Comparison of ENCODE assay signal across 11 mouse cellular contexts in genomic region chr4:100597049-100597448, GRCm38 (mm10).
DNase-seq lines count a peak whose midpoint lies in the region; ATAC-seq and TF ChIP-seq lines count a peak whose summit lies in the region.
"Had no signal": no experiment of that assay in that cellular context is flagged by ENCODE, and none has a peak within 500 bp of the region (broad histone marks: within the 10 kb centered on the region; RNA-seq: fewer than 3 reads in every experiment).

No protein-coding gene starts in this region.

- peak; percentile 68; the same call in 1 of the 2 replicates for ATAC-seq in forebrain, embryonic 14.5 days
- ATAC-seq in midbrain, embryonic 16.5 days = peak; percentile 63; the same call in 1 of the 2 replicates
- ATAC-seq in midbrain, embryonic 11.5 days (ENCODE audit: low FRiP score) = no peak
- peak; percentile 88 for ATAC-seq in frontal cortex, adult (ENCODE audit: low TSS enrichment)

- H3K9me3 ChIP-seq in forebrain, embryonic 14.5 days (replicated peaks; ENCODE audit: control insufficient read depth, low read length) = no peaks in the 10 kb centered on the region
- no peaks in the 10 kb centered on the region for H3K9me3 ChIP-seq in forebrain, embryonic 10.5 days
- H3K9me3 ChIP-seq in midbrain, embryonic 16.5 days (replicated peaks; ENCODE audit: control insufficient read depth, low read length, poor library complexity, severe bottlenecking) = no peaks in the 10 kb centered on the region
- H3K9me3 ChIP-seq in midbrain, embryonic 11.5 days (ENCODE audit: control insufficient read depth, low read length) = no peaks in the 10 kb centered on the region

- H3K9ac ChIP-seq in forebrain, embryonic 14.5 days (ENCODE audit: low read length) = no peak overlapping the region
- H3K9ac ChIP-seq in midbrain, embryonic 16.5 days (ENCODE audit: low read depth, low read length) = no peak overlapping the region
- no peak overlapping the region for H3K9ac ChIP-seq in midbrain, embryonic 11.5 days (ENCODE audit: low read length)
- no peak overlapping the region for H3K9ac ChIP-seq in heart, adult 2 months (ENCODE audit: low read depth, low read length)
- H3K9ac ChIP-seq: liver, embryonic 15.5 days had no signal

- no peak overlapping the region for H3K4me3 ChIP-seq in forebrain, embryonic 14.5 days (ENCODE audit: low read depth, low read length)
- no peak overlapping the region for H3K4me3 ChIP-seq in forebrain, embryonic 10.5 days
- no peak overlapping the region for H3K4me3 ChIP-seq in midbrain, embryonic 16.5 days (ENCODE audit: low read depth, low read length)
- no peak overlapping the region for H3K4me3 ChIP-seq in midbrain, embryonic 11.5 days (ENCODE audit: low read depth, low read length)
- no peak overlapping the region for H3K4me3 ChIP-seq in heart, adult 2 months
- H3K4me3 ChIP-seq: liver, embryonic 15.5 days had no signal

- DNase-seq in forebrain, embryonic 14.5 days (ENCODE audit: low spot score) = peak; percentile 56
- no peak for DNase-seq in forebrain, embryonic 10.5 days (ENCODE audit: extremely low spot score, low spot score)
- no peak for DNase-seq in midbrain, embryonic 11.5 days (ENCODE audit: low spot score, missing footprints)
- peak; percentile 34 for DNase-seq in right cerebral cortex, postnatal 4 days
- DNase-seq in urinary bladder, postnatal 25 days (ENCODE audit: low spot score) = no peak
- DNase-seq in heart, adult 2 months = no peak
- DNase-seq: kidney, adult 11 months; lung, postnatal 4 days had no signal

- 0 out of 2 replicates have a peak overlapping the region, but pooled peaks have one; percentile 39 for H3K27ac ChIP-seq in forebrain, embryonic 14.5 days (ENCODE audit: low read depth, low read length)
- H3K27ac ChIP-seq in forebrain, embryonic 10.5 days = no peak overlapping the region
- H3K27ac ChIP-seq in midbrain, embryonic 16.5 days (ENCODE audit: low read length) = peak overlapping the region; percentile 19; the same call in 1 of the 2 replicates
- H3K27ac ChIP-seq in midbrain, embryonic 11.5 days (ENCODE audit: low read depth, low read length) = no peak overlapping the region
- H3K27ac ChIP-seq in heart, adult 2 months = no peak overlapping the region
- H3K27ac ChIP-seq: liver, embryonic 15.5 days had no signal

- 50% methylated on average over 4 of the region's 4 CpGs for WGBS in forebrain, embryonic 14.5 days
- 93% methylated on average over 4 of the region's 4 CpGs for WGBS in forebrain, embryonic 10.5 days
- WGBS in midbrain, embryonic 16.5 days = 72% methylated on average over 4 of the region's 4 CpGs
- WGBS in midbrain, embryonic 11.5 days = 86% methylated on average over 4 of the region's 4 CpGs
- WGBS in heart, adult 2 months = 83% methylated on average over 4 of the region's 4 CpGs

- intact Hi-C loops in heart, adult 2 months (cut with DNase I) = no loop called here

- no peak overlapping the region for H3K4me2 ChIP-seq in forebrain, embryonic 14.5 days (ENCODE audit: low read length)
- no peak overlapping the region for H3K4me2 ChIP-seq in midbrain, embryonic 16.5 days (ENCODE audit: low read length)
- H3K4me2 ChIP-seq in midbrain, embryonic 11.5 days = no peak overlapping the region
- H3K4me2 ChIP-seq: liver, embryonic 15.5 days had no signal

- no peaks in the 10 kb centered on the region for H3K79me2 ChIP-seq in heart, adult 2 months (replicated peaks; ENCODE audit: control insufficient read depth, insufficient read depth, low read length)

- 0 out of 2 replicates have a peak, but pooled peaks cover 6% of the 10 kb centered on the region for H3K4me1 ChIP-seq in forebrain, embryonic 14.5 days (ENCODE audit: control insufficient read depth, insufficient read depth, low read length)
- H3K4me1 ChIP-seq in forebrain, embryonic 10.5 days = peaks cover 5% of the 10 kb centered on the region; the same call in 1 of the 2 replicates
- H3K4me1 ChIP-seq in midbrain, embryonic 16.5 days (ENCODE audit: control insufficient read depth, insufficient read depth, low read length) = 0 out of 2 replicates have a peak, but pooled peaks cover 6% of the 10 kb centered on the region
- H3K4me1 ChIP-seq in midbrain, embryonic 11.5 days (ENCODE audit: control insufficient read depth, insufficient read depth, low read length) = no peaks in the 10 kb centered on the region
- H3K4me1 ChIP-seq in heart, adult 2 months (ENCODE audit: control insufficient read depth, insufficient read depth, low read length) = no peaks in the 10 kb centered on the region
- H3K4me1 ChIP-seq: liver, embryonic 15.5 days had no signal

- TF ChIP-seq CTCF in heart, adult 2 months (IDR thresholded peaks at IDR 0.05) = no peak

- TF ChIP-seq POLR2A in heart, adult 2 months (IDR thresholded peaks at IDR 0.05; ENCODE audit: insufficient read depth, low read depth, low read length) = no peak

- H3K27me3 ChIP-seq in forebrain, embryonic 14.5 days (replicated peaks; ENCODE audit: control insufficient read depth, insufficient read depth, low read length) = no peaks in the 10 kb centered on the region
- H3K27me3 ChIP-seq in forebrain, embryonic 10.5 days (ENCODE audit: poor library complexity, severe bottlenecking) = no peaks in the 10 kb centered on the region
- no peaks in the 10 kb centered on the region for H3K27me3 ChIP-seq in midbrain, embryonic 16.5 days (ENCODE audit: control insufficient read depth, insufficient read depth, low read depth, low read length)
- H3K27me3 ChIP-seq in midbrain, embryonic 11.5 days (ENCODE audit: control insufficient read depth, insufficient read depth, low read length) = no peaks in the 10 kb centered on the region
- no peaks in the 10 kb centered on the region for H3K27me3 ChIP-seq in heart, adult 2 months (ENCODE audit: control insufficient read depth, insufficient read depth, low read length)
- H3K27me3 ChIP-seq: liver, embryonic 15.5 days had no signal

- H3K36me3 ChIP-seq in forebrain, embryonic 14.5 days (ENCODE audit: control insufficient read depth, insufficient read depth, low read length) = no peaks in the 10 kb centered on the region
- H3K36me3 ChIP-seq in forebrain, embryonic 10.5 days (replicated peaks) = no peaks in the 10 kb centered on the region
- no peaks in the 10 kb centered on the region for H3K36me3 ChIP-seq in midbrain, embryonic 16.5 days (ENCODE audit: control insufficient read depth, insufficient read depth, low read length)
- no peaks in the 10 kb centered on the region for H3K36me3 ChIP-seq in midbrain, embryonic 11.5 days (ENCODE audit: control insufficient read depth, insufficient read depth, low read length)
- no peaks in the 10 kb centered on the region for H3K36me3 ChIP-seq in heart, adult 2 months (ENCODE audit: control insufficient read depth, insufficient read depth, low read length)
- H3K36me3 ChIP-seq: liver, embryonic 15.5 days had no signal

- TF ChIP-seq EP300 in heart, adult 2 months (IDR thresholded peaks at IDR 0.05; ENCODE audit: insufficient read depth, low read depth, low read length) = no peak

Comparison
In these comparisons a context has a peak if more than half of its experiments do, and no peak if none do; other contexts are left out.
1. DNase-seq: peak in forebrain, embryonic 14.5 days (single experiment) and right cerebral cortex, postnatal 4 days (single experiment); none in forebrain, embryonic 10.5 days (single experiment), midbrain, embryonic 11.5 days (single experiment), urinary bladder, postnatal 25 days (single experiment) and heart, adult 2 months (0 of 2).
2. H3K27ac ChIP-seq: peak in forebrain, embryonic 14.5 days (single experiment) and midbrain, embryonic 16.5 days (single experiment); none in forebrain, embryonic 10.5 days (single experiment), midbrain, embryonic 11.5 days (single experiment) and heart, adult 2 months (single experiment).